Mouse (Mus musculus) E14TG2a.4 (cell line): Measurements from ENCODE around the gene Mmp28.
A peak's percentile ranks its signal among the peaks of the same experiment; 100 is the strongest.

Experiments
- H3K27me3 ChIP-seq: 2 replicates; pipeline ENCODE4 v1.6.1; 2014; ENCODE audit warnings: low read length, control low read depth; ENCODE audit not compliant: insufficient read depth
- H3K36me3 ChIP-seq: 2 replicates; pipeline ENCODE4 v1.6.1; 2014; ENCODE audit warnings: low read length, control low read depth; ENCODE audit not compliant: insufficient read depth
- H3K4me1 ChIP-seq: replicated peaks from 2 replicates; pipeline ENCODE4 v1.6.1; 2014; ENCODE audit warnings: low read depth, low read length, control low read depth
- H3K4me3 ChIP-seq: replicated peaks from 2 replicates; pipeline ENCODE4 v1.5.1; 2014; ENCODE audit warnings: mild to moderate bottlenecking, low read length
- H3K9me3 ChIP-seq: 2 replicates; pipeline ENCODE4 v1.6.1; 2014; ENCODE audit warnings: low read length, control low read depth
- CTCF ChIP-seq: conservative IDR thresholded peaks from 2 replicates; pipeline ENCODE4 v1.5.1; 2014; ENCODE audit warnings: low read length
- NANOG ChIP-seq: IDR thresholded peaks from 2 replicates; pipeline ENCODE4 v1.6.1; 2014; ENCODE audit warnings: borderline replicate concordance, low read length, mixed read lengths
- POU5F1 ChIP-seq: IDR thresholded peaks from 2 replicates; pipeline ENCODE4 v1.6.1; 2014; ENCODE audit warnings: low read length, borderline replicate concordance

Mmp28 gene

DNA sequence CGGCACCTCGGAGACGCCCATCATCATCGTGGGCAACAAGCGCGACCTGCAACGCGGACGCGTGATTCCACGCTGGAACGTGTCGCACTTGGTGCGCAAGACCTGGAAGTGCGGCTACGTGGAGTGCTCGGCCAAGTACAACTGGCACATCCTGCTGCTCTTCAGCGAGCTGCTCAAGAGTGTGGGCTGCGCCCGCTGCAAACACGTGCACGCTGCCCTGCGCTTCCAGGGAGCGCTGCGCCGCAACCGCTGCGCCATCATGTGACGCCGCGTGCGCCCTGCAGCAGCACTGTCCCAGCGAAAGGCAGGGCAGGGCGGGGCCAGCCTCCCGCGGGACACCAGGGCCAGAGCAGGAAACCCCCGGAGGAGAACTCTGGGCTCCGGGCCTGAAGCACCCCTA is 44.3 kb downstream of the Mmp28 start:
- TF ChIP-seq CTCF = no peak
- no peak for TF ChIP-seq POU5F1
- TF ChIP-seq NANOG = no peak

DNA sequence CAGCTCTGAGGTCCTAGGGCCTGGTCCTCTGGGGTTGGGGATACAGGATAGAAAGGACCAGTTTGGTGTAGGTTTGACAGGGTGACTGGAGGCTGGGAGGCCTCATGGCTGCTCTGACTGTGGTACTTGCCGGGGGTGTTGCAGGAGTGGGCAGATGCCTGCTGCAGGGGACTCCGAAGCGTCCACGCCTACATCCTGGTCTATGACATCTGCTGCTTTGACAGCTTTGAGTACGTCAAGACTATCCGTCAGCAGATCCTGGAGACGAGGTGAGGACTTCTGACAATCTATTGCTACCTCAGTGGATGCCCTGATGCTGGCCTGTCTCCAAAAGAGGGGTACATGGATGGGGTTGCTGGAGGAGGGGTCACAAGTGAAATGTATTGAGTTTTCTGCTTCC is 45.2 kb downstream of the Mmp28 start:
- Histone ChIP-seq H3K4me3 (no peak overlapping the region), H3K9me3 (no peaks in the 10 kb centered on the region), H3K4me1 (peaks cover 16% of the 10 kb centered on the region), H3K36me3 (no peaks in the 10 kb centered on the region), H3K27me3 (peaks cover 87% of the 10 kb centered on the region)
- TF ChIP-seq POU5F1 = no peak
- no peak for TF ChIP-seq NANOG
- no peak for TF ChIP-seq CTCF

More for the DNA sequence above, 44.3 kb downstream of the Mmp28 start:
- H3K4me3 ChIP-seq = peak overlapping the region; percentile 75
- H3K27me3 ChIP-seq = peaks cover 85% of the 10 kb centered on the region
- peaks cover 16% of the 10 kb centered on the region for H3K4me1 ChIP-seq
- no peaks in the 10 kb centered on the region for H3K36me3 ChIP-seq
- H3K9me3 ChIP-seq = no peaks in the 10 kb centered on the region

DNA sequence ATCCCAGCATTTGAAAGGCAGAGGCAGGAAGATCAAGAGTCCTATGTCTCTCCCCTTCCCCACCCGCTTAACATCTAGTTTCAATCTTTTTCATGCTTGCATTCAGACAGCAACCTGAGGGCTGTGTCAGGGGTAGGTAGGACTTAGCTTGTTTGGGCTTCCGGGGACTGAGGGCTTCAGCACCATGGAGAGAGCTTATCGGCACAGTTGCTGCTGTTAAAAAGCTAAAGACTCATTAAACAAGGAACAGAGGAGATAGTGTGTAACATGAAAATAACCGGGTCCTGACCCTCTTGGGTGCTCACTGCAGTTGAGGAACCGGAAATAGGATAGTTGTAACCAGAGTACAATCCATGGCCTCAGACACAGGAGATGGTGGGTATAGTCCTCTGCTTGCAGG is 45.8 kb downstream of the Mmp28 start:
- H3K27me3 ChIP-seq = peaks cover 87% of the 10 kb centered on the region
- H3K4me3 ChIP-seq = no peak overlapping the region
- no peaks in the 10 kb centered on the region for H3K9me3 ChIP-seq
- TF ChIP-seq NANOG (no peak), CTCF (no peak), POU5F1 (no peak)
- peaks cover 21% of the 10 kb centered on the region for H3K4me1 ChIP-seq
- H3K36me3 ChIP-seq = no peaks in the 10 kb centered on the region

DNA sequence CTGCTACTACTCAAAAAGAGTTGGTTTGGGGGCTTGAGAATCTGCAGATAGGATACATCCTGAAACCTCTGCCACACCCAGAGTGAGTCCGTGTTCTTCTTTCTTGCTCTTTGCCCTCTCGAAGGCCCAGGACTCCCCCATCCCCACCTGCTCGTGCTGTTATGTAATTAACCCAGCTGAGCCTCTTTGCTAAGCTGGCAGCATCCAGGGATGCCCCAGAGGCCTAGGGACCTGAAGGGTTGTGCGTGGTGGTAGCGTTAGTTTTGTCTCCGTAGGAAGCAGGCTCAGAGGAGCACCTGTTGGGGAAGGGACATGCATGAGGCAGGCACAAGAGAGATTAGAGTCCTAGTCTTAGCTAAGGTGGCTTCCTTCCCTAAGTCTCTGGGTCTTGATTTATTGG is 52.4 kb downstream of the Mmp28 start:
- H3K36me3 ChIP-seq = no peaks in the 10 kb centered on the region
- TF ChIP-seq POU5F1 (no peak), CTCF (no peak), NANOG (no peak)
- peaks cover 27% of the 10 kb centered on the region for H3K4me1 ChIP-seq
- H3K9me3 ChIP-seq = no peaks in the 10 kb centered on the region
- H3K4me3 ChIP-seq = 0 out of 2 replicates have a peak overlapping the region, but pooled peaks have one; percentile 80
- peaks cover 77% of the 10 kb centered on the region for H3K27me3 ChIP-seq

DNA sequence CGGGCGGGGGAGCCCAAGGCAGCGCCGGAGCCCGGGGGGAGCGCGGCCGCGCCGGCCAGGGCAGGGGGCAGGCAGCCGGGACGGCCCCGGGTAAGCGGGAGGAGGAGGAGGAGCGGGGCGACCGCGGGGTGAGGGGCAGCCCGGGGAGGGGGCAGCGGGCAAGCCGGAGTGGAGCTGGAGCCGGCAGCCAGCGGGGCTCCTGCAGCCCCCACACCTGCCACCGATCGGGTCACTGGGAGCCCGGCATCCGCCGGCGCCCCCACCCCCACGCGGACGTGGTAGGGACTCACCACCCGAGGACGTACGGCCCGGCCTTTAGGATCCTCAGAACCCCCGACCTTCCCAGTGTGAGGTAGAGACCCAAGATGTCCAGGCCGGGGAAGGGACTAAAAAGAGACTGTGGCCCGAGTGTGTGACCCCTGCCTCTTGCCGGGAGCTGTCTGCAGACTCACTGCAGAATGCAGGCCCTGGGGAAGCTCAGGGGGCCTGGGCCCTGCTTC is 53.0 kb downstream of the Mmp28 start:
- Histone ChIP-seq H3K36me3 (no peaks in the 10 kb centered on the region), H3K4me3 (peak overlapping the region; percentile 80), H3K27me3 (peaks cover 75% of the 10 kb centered on the region), H3K4me1 (peaks cover 30% of the 10 kb centered on the region), H3K9me3 (no peaks in the 10 kb centered on the region)
- TF ChIP-seq POU5F1 = no peak
- no peak for TF ChIP-seq NANOG
- no peak for TF ChIP-seq CTCF

DNA sequence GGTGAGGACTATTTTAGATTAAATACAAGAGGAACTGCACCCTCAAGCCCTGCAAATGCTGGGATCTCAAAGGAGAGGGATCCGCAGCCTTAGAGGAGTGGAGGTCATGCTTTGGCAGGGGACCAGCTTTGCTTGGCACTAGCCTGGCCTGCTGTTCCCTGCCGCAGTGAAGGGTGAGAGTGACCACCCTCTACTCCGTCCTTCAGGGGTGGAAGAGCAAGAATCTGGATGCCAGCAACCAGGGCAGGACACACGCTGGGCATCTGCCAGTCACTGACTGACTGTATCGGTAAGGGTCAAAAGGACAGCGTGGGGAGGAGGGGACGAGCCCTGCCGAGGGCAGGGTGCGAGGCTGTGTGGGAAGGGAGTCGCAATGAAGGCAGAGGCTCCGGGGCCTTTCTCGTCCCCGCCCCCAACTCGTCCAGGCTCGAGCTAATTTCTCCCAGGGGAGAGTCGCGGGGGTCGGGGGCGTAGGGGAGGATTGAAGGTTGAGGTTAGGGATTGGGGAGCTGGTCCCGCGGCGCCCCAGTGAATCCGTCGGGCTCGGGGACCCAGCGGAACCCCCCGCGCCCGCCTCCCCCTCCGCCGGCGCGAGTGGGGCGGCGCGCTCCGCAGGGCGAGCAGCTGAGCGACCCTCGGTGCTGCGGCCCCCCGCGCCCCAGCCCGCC is 53.6 kb downstream of the Mmp28 start, which contains the start of gene Rasl10b:
Rasl10b (plus strand) TSS at position 51 of the 668 bp plus-strand sequence.
- Histone ChIP-seq H3K36me3 (peaks cover 4% of the 10 kb centered on the region), H3K9me3 (no peaks in the 10 kb centered on the region), H3K4me1 (peaks cover 35% of the 10 kb centered on the region), H3K27me3 (peaks cover 71% of the 10 kb centered on the region), H3K4me3 (peak within 1 kb of the TSS; percentile 80)
- TF ChIP-seq POU5F1 = no peak
- no peak for TF ChIP-seq NANOG
- no peak for TF ChIP-seq CTCF

DNA sequence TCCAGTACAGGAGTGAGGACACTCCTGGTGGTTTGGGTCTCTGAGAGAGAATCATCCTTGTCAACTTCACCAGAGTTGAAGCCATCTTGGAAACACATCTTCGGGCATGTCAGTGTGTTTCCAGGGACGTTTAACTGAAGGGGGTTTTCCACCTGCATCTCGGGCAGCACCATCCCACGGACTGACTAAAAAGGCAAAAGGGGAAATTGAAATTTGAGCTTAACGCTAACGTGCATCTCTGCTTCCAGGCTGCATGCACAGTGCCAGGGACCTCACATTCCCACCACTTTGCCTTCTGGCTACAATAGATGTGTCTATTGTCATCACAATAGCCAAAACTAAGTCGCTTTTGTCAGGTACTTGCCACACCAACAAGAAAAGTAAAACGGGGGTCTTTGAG is 54.6 kb downstream of the Mmp28 start:
- H3K27me3 ChIP-seq = peaks cover 63% of the 10 kb centered on the region
- no peaks in the 10 kb centered on the region for H3K9me3 ChIP-seq
- H3K4me3 ChIP-seq = no peak overlapping the region
- peaks cover 13% of the 10 kb centered on the region for H3K36me3 ChIP-seq
- peaks cover 43% of the 10 kb centered on the region for H3K4me1 ChIP-seq
- TF ChIP-seq POU5F1 = no peak
- no peak for TF ChIP-seq NANOG
- TF ChIP-seq CTCF = no peak

DNA sequence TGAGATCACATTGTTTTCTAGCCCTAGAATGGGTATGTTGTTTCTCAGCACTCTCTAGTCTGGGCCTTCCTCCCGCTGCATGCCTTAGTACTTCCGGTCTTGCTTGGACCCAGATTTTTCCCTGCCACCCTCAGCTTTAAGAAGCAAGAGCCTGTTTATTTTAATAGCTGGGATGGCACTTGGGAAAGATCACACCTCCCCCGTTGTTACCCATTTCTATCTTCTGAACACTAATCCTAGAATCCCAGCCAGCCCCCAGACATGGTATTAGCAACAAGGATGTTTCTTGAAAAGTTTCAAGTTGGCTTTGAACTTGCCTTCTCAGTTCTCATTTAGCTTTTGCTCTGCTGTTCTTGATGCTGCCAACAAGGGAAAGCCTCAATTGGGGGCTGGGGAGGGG is 56.5 kb downstream of the Mmp28 start:
- Histone ChIP-seq H3K36me3 (peaks cover 23% of the 10 kb centered on the region), H3K4me3 (no peak overlapping the region), H3K9me3 (no peaks in the 10 kb centered on the region), H3K4me1 (peaks cover 45% of the 10 kb centered on the region), H3K27me3 (peaks cover 44% of the 10 kb centered on the region)
- no peak for TF ChIP-seq CTCF
- no peak for TF ChIP-seq NANOG
- TF ChIP-seq POU5F1 = no peak

DNA sequence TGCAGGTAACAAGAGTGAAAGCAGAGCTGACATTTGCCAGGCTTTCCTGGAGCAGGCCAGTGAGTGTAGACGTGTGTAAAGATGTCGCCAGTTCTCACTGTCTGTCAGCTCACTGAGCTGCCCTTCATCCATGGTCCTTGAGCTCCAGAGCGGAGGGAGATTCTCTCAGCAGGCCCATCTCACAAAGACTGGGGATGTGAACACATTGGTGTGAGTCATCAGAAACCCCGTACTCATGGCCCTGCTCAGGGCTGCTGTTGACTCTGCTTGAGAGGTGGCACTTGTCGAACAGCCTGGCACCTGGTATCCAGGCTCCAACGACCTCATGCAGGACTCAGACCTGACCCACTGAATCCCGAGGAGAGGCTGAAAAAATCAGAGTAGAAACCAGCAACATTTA is 59.1 kb downstream of the Mmp28 start:
- no peaks in the 10 kb centered on the region for H3K9me3 ChIP-seq
- H3K4me1 ChIP-seq = peaks cover 41% of the 10 kb centered on the region
- TF ChIP-seq CTCF (no peak), NANOG (no peak), POU5F1 (no peak)
- peaks cover 41% of the 10 kb centered on the region for H3K36me3 ChIP-seq
- H3K27me3 ChIP-seq = peaks cover 21% of the 10 kb centered on the region
- no peak overlapping the region for H3K4me3 ChIP-seq
